Mouse (Mus musculus): ENCODE results near the gene Rpap3. TPM values are rescaled to one million over a fixed set of nuclear protein-coding genes. Genes with fewer than 3 reads are reported as not detected.
"Not testable (repeated sequence)": the region's sequence is repeated elsewhere in the genome, so short reads cannot be mapped to it uniquely, and the experiment has no call there.

Rpap3 gene
- polyA plus RNA-seq, 1 experiment, result 11.7 TPM

GRCm38 (mm10) chr15:97674423-97674822 is 31.2 kb downstream of the Rpap3 start:
- no peaks in the 10 kb centered on the region for H3K27me3 ChIP-seq (ENCODE audit: control insufficient read depth, insufficient read depth, insufficient read length)
- peaks cover 29% of the 10 kb centered on the region for H3K36me3 ChIP-seq (ENCODE audit: control insufficient read depth, insufficient read depth)
- H3K79me2 ChIP-seq (ENCODE audit: control insufficient read depth, insufficient read depth), result no peaks in the 10 kb centered on the region
- no peak overlapping the region for H3K4me2 ChIP-seq (ENCODE audit: low read depth)
- no peak overlapping the region for H3ac ChIP-seq (ENCODE audit: control insufficient read depth, insufficient read length)
- TF ChIP-seq MAX (IDR thresholded peaks at IDR 0.05; ENCODE audit: low read depth) (no peak), USF1 (IDR thresholded peaks at IDR 0.05; ENCODE audit: low read depth) (no peak), TCF12 (IDR thresholded peaks at IDR 0.05; ENCODE audit: insufficient read depth, poor library complexity, severe bottlenecking) (no peak), MYOD1 (IDR thresholded peaks at IDR 0.05; ENCODE audit: control insufficient read depth in 1 of 3, insufficient read length in 2 of 3, low read depth in 2 of 3) (no peak), REST (IDR thresholded peaks at IDR 0.05; ENCODE audit: insufficient read depth, insufficient read length) (no peak), SRF (IDR thresholded peaks at IDR 0.05; ENCODE audit: control insufficient read depth, insufficient read length, low read depth) (no peak), TCF3 (IDR thresholded peaks at IDR 0.05; ENCODE audit: insufficient read length, low read depth) (no peak)
- no peak overlapping the region for H3K4me3 ChIP-seq

- H3K36me3 ChIP-seq (ENCODE audit: control insufficient read depth, insufficient read depth), result peaks cover 29% of the 10 kb centered on the region
Observed at GRCm38 (mm10) chr15:97673256-97674000, 32.2 kb downstream of the Rpap3 start.

DNA sequence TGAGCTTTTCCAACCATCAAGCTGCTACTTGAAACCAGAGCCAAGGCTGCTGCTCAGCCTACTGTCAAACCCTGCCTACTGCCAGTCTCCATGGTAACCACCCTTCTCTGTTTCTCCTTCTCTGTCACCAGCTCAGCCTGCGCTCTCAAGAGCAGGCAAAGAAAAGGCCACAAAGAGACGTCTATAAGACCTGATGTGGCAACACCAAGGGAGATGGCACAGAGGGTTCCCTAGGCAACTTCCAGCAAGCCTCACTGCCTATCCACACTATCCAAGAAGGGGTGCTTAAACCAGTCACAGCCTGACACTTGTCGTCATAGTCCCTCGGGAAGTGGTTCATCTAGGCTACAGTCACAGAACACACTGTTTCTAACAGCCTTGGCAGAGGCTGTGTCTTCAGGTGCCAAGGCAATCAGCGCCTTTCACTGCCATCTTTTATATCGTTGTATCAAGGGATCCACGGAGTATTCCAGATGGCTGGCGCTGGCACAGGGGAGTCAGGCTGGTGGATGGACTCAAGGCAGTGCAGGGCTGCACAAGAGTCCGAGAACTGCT is 33.3 kb downstream of the Rpap3 start:
- Histone ChIP-seq H3K27me3 (ENCODE audit: control insufficient read depth, insufficient read depth, insufficient read length) (no peaks in the 10 kb centered on the region), H3K4me3 (no peak overlapping the region)

More at GRCm38 (mm10) chr15:97673256-97674000, 32.2 kb downstream of the Rpap3 start:
- H3K79me2 ChIP-seq (ENCODE audit: control insufficient read depth, insufficient read depth), result no peaks in the 10 kb centered on the region
- H3K4me3 ChIP-seq, result no peak overlapping the region
- no peaks in the 10 kb centered on the region for H3K27me3 ChIP-seq (ENCODE audit: control insufficient read depth, insufficient read depth, insufficient read length)
- no peak overlapping the region for H3K4me2 ChIP-seq (ENCODE audit: low read depth)
- no peak overlapping the region for H3ac ChIP-seq (ENCODE audit: control insufficient read depth, insufficient read length)
- TF ChIP-seq MYOD1 (IDR thresholded peaks at IDR 0.05; ENCODE audit: control insufficient read depth in 1 of 3, insufficient read length in 2 of 3, low read depth in 2 of 3) (no peak), MYOG (IDR thresholded peaks at IDR 0.05; ENCODE audit: control insufficient read depth in 1 of 3, insufficient read depth in 1 of 3, insufficient read length in 2 of 3, low read depth in 2 of 3) (no peak), TCF3 (IDR thresholded peaks at IDR 0.05; ENCODE audit: insufficient read length, low read depth) (no peak), REST (IDR thresholded peaks at IDR 0.05; ENCODE audit: insufficient read depth, insufficient read length) (no peak), USF1 (IDR thresholded peaks at IDR 0.05; ENCODE audit: low read depth) (no peak), MAX (IDR thresholded peaks at IDR 0.05; ENCODE audit: low read depth) (no peak), SRF (IDR thresholded peaks at IDR 0.05; ENCODE audit: control insufficient read depth, insufficient read length, low read depth) (no peak), E2F4 (IDR thresholded peaks at IDR 0.05; ENCODE audit: insufficient read depth) (no peak), POLR2AphosphoS2 (IDR thresholded peaks at IDR 0.05; ENCODE audit: insufficient read length, low read depth) (no peak), TCF12 (IDR thresholded peaks at IDR 0.05; ENCODE audit: insufficient read depth, poor library complexity, severe bottlenecking) (no peak)

GRCm38 (mm10) chr15:97670554-97670953 is 35.1 kb downstream of the Rpap3 start:
- Histone ChIP-seq H3K79me2 (ENCODE audit: control insufficient read depth, insufficient read depth) (no peaks in the 10 kb centered on the region), H3K36me3 (ENCODE audit: control insufficient read depth, insufficient read depth) (peaks cover 15% of the 10 kb centered on the region), H3K4me2 (ENCODE audit: low read depth) (no peak overlapping the region), H3K27me3 (ENCODE audit: control insufficient read depth, insufficient read depth, insufficient read length) (no peaks in the 10 kb centered on the region), H3ac (ENCODE audit: control insufficient read depth, insufficient read length) (no peak overlapping the region), H3K4me3 (no peak overlapping the region)
- no peak for TF ChIP-seq TCF3 (IDR thresholded peaks at IDR 0.05; ENCODE audit: insufficient read length, low read depth)
- TF ChIP-seq REST (IDR thresholded peaks at IDR 0.05; ENCODE audit: insufficient read depth, insufficient read length), result no peak
- no peak for TF ChIP-seq MYOD1 (IDR thresholded peaks at IDR 0.05; ENCODE audit: control insufficient read depth in 1 of 3, insufficient read length in 2 of 3, low read depth in 2 of 3)

More for the DNA sequence above, 33.3 kb downstream of the Rpap3 start:
- no peaks in the 10 kb centered on the region for H3K79me2 ChIP-seq (ENCODE audit: control insufficient read depth, insufficient read depth)
- H3K36me3 ChIP-seq (ENCODE audit: control insufficient read depth, insufficient read depth), result peaks cover 24% of the 10 kb centered on the region
- no peak overlapping the region for H3K4me2 ChIP-seq (ENCODE audit: low read depth)
- H3ac ChIP-seq (ENCODE audit: control insufficient read depth, insufficient read length), result no peak overlapping the region
- TF ChIP-seq USF1 (IDR thresholded peaks at IDR 0.05; ENCODE audit: low read depth) (no peak), TCF3 (IDR thresholded peaks at IDR 0.05; ENCODE audit: insufficient read length, low read depth) (no peak), SRF (IDR thresholded peaks at IDR 0.05; ENCODE audit: control insufficient read depth, insufficient read length, low read depth) (no peak), POLR2AphosphoS2 (IDR thresholded peaks at IDR 0.05; ENCODE audit: insufficient read length, low read depth) (no peak), REST (IDR thresholded peaks at IDR 0.05; ENCODE audit: insufficient read depth, insufficient read length) (no peak), MYOD1 (IDR thresholded peaks at IDR 0.05; ENCODE audit: control insufficient read depth in 1 of 3, insufficient read length in 2 of 3, low read depth in 2 of 3) (no peak), POLR2A (IDR thresholded peaks at IDR 0.05; ENCODE audit: insufficient read length, low read depth) (no peak), MYOG (IDR thresholded peaks at IDR 0.05; ENCODE audit: control insufficient read depth in 1 of 3, insufficient read depth in 1 of 3, insufficient read length in 2 of 3, low read depth in 2 of 3) (no peak), CEBPB (IDR thresholded peaks at IDR 0.05; ENCODE audit: insufficient read depth, poor library complexity, severe bottlenecking) (no peak), MAX (IDR thresholded peaks at IDR 0.05; ENCODE audit: low read depth) (no peak), TCF12 (IDR thresholded peaks at IDR 0.05; ENCODE audit: insufficient read depth, poor library complexity, severe bottlenecking) (no peak), E2F4 (IDR thresholded peaks at IDR 0.05; ENCODE audit: insufficient read depth) (no peak)

DNA sequence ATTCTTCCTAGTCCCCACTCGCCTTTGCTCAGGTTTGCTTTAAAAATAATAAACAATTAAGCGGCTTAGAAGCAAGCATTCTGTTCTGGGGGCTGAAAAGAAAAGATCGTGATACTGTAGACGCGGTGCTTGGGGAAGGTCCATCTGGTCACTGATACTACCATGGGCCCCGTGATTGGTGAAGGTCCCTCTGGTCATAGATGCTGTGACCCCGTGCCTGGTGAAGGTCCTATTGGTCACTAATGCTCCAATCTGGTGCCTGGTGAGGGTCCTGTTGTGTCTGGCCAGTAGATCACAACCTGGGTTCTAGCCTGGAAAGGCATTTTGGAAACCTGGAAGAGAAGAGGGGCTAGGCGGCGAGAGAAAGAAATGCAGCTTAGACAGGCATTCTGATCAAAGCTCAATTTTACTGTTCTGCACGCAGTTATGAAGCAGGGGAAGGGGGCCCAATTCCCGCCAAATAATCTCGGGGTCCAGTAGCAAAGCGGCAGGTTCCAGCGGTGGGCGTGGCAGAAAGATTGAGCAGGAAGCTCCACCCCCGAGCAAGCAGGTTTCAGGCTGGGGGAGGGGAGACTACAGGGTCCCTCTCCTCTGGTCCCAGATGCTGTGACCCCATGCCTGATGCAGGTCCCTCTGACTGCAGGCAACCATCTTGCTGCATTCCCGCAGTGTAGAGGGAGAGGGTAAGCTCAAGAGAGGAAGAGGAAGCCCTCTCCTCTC is 37.3 kb downstream of the Rpap3 start:
- H3ac ChIP-seq (ENCODE audit: control insufficient read depth, insufficient read length); H3K27me3 ChIP-seq (ENCODE audit: control insufficient read depth, insufficient read depth, insufficient read length); H3K79me2 ChIP-seq (ENCODE audit: control insufficient read depth, insufficient read depth); H3K4me2 ChIP-seq (ENCODE audit: low read depth); H3K36me3 ChIP-seq (ENCODE audit: control insufficient read depth, insufficient read depth); H3K4me3 ChIP-seq: not testable (repeated sequence)

Data from myocyte (in vitro differentiated cells).